Mouse (Mus musculus) heart, embryonic 11.5 days (tissue): ENCODE measurements at regions not wholly inside any gene's neighbourhood (a gene's known extent, or its start where the extent isn't known, plus 50 kb on each side); places are given as distances from the start of the nearest gene placed in this dataset.

Source experiments
- ATAC-seq: fragments of 200-750 bp; cut with Nextera tagmentation; replicated peaks from 2 replicates; pipeline ENCODE4 v1.8.0; 2017; ENCODE audit warnings: moderate library complexity; ENCODE audit not compliant: insufficient number of reproducible peaks, low FRiP score, low TSS enrichment
- H3K27ac ChIP-seq: fragments of 300-500 bp; sonication (generic); 2 replicates; pipeline ENCODE4 v1.5.1; 2014; ENCODE audit warnings: mild to moderate bottlenecking, low read depth, low read length
- H3K27me3 ChIP-seq: fragments of 300-500 bp; sonication (generic); 2 replicates; pipeline ENCODE4 v1.6.1; 2014; ENCODE audit warnings: mild to moderate bottlenecking, low read length, mixed read lengths; ENCODE audit not compliant: control insufficient read depth, insufficient read depth
- H3K36me3 ChIP-seq: fragments of 300-500 bp; sonication (generic); 2 replicates; pipeline ENCODE4 v1.6.1; 2014; ENCODE audit warnings: mild to moderate bottlenecking, low read length, moderate library complexity, mixed read lengths; ENCODE audit not compliant: control insufficient read depth, insufficient read depth
- H3K4me1 ChIP-seq: fragments of 300-500 bp; sonication (generic); 2 replicates; pipeline ENCODE4 v1.6.1; 2014; ENCODE audit warnings: low read length; ENCODE audit not compliant: control insufficient read depth, insufficient read depth
- H3K4me2 ChIP-seq: fragments of 300-500 bp; sonication (generic); 2 replicates; pipeline ENCODE4 v1.6.1; 2014; ENCODE audit warnings: mild to moderate bottlenecking, moderate library complexity
- H3K4me3 ChIP-seq: fragments of 300-500 bp; sonication (generic); 2 replicates; pipeline ENCODE4 v1.5.1; 2014; ENCODE audit warnings: low read depth, low read length
- H3K9ac ChIP-seq: fragments of 300-500 bp; sonication (generic); 2 replicates; pipeline ENCODE4 v1.6.1; 2014; ENCODE audit warnings: mild to moderate bottlenecking, low read depth, low read length, moderate library complexity
- H3K9me3 ChIP-seq: fragments of 300-500 bp; sonication (generic); replicated peaks from 2 replicates; pipeline ENCODE4 v1.6.1; 2016; ENCODE audit warnings: low read length; ENCODE audit not compliant: control insufficient read depth
- WGBS: fragments of 180-500 bp; shearing (Covaris S2); extraction: QIAGEN DNeasy Blood & Tissue Kit; methylation state at CpG from one replicate; pipeline ENCODE4 v1.1.7; 2014; ENCODE audit not compliant: insufficient replicate concordance; 5-methylcytosine and 5-hydroxymethylcytosine counted together

DNA sequence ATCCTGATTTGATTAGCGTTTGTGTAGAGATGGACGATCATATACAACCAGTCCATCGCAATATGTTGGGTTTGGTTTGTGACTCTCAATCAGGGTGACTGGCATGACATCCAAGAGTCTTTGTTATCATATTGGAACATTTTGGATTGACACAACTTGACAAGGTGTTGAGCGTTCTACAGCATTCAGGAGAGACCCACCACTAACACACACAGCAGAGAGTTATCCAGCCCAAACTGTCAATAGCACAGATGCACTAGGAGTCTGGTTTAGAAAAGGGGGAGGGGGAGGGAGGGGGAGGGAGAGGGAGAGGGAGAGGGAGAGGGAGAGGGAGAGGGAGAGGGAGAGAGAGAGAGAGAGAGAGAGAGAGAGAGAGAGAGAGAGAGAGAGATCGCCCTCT, 144.5 kb downstream of the Psat1 start:
- no peak overlapping the region for H3K4me2 ChIP-seq
- no peaks in the 10 kb centered on the region for H3K4me1 ChIP-seq
- no peak overlapping the region for H3K27ac ChIP-seq
- peaks cover 3% of the 10 kb centered on the region; the same call in 1 of the 2 replicates for H3K27me3 ChIP-seq
- H3K9ac ChIP-seq, result no peak overlapping the region
- H3K4me3 ChIP-seq, result no peak overlapping the region
- WGBS, result 59% methylated on average over 5 of the region's 5 CpGs
- ATAC-seq, result no peak
- H3K9me3 ChIP-seq, result no peaks in the 10 kb centered on the region
- no peaks in the 10 kb centered on the region for H3K36me3 ChIP-seq

DNA sequence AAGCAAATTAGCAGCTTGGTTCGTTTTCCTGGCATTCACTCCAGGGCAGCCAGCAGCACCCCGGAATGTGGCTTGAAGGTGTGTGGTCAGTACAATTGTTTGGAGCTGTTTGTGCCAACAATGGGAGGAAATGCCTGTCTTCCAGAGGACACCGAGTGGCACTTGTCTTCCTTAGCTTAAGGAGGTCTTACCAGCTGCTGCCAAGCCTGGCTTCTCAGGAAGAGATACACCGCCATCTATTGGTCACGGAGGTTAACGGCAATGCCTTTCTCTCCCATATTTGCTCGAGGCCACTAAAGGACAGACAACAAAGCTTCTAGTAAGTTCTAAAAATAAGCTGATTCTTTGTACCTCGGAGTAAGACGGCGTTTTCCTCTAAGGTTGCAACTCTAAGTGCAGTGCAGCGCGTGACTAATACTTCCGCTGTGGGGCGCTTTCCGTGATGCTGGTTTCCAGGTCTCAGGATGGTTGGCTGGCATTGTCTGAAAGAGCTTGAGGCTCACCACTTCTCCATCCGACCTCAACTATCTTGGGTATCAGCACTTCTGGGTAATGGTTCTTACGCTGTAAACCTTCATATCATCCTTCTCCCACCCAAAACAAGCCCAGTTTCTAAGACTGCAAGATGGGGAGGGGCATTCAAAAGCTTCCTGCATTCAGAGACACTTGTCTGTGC, 145.2 kb downstream of the Psat1 start:
- WGBS, result 2% methylated on average over 17 of the region's 17 CpGs
- peak overlapping the region; percentile 42 for H3K4me3 ChIP-seq
- H3K4me1 ChIP-seq, result no peaks in the 10 kb centered on the region
- H3K36me3 ChIP-seq, result no peaks in the 10 kb centered on the region
- H3K27me3 ChIP-seq, result peaks cover 3% of the 10 kb centered on the region; the same call in 1 of the 2 replicates
- H3K9me3 ChIP-seq, result no peaks in the 10 kb centered on the region
- no peak overlapping the region for H3K27ac ChIP-seq
- H3K9ac ChIP-seq, result no peak overlapping the region
- peak; percentile 57; the same call in 1 of the 2 replicates for ATAC-seq
- peak overlapping the region; percentile 72 for H3K4me2 ChIP-seq

GRCm38 (mm10) chr19:15800856-15801706, 146.1 kb downstream of the Psat1 start:
- no peak; the same call in 1 of the 2 replicates for ATAC-seq
- H3K4me3 ChIP-seq, result peak overlapping the region; percentile 42
- no peaks in the 10 kb centered on the region for H3K4me1 ChIP-seq
- H3K9ac ChIP-seq, result peak overlapping the region; percentile 23
- H3K36me3 ChIP-seq, result no peaks in the 10 kb centered on the region
- H3K27ac ChIP-seq, result no peak overlapping the region
- H3K9me3 ChIP-seq, result no peaks in the 10 kb centered on the region
- peaks cover 3% of the 10 kb centered on the region; the same call in 1 of the 2 replicates for H3K27me3 ChIP-seq
- 23% methylated on average over 16 of the region's 16 CpGs for WGBS
- peak overlapping the region; percentile 72 for H3K4me2 ChIP-seq

DNA sequence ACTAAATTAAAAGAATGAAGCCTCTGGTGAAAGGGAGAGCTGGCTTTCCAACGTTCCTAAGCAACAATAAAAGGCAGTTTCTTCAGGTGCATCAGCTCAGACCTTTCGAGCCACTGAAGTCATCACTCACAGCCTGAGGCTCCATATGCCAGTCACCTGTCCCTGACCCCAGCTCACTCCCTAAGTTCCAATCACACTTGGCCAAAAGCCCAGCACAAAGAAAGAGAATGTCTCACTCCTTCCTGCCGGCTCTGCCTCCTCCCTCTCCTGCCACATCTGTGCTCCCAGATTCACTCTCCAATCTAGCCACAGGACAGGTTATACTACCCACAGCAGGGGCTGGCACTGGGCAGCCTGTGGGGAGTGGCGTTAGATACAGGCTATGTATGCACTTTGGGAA, 150.7 kb downstream of the Psat1 start:
- 43% methylated on average over 4 of the region's 4 CpGs for WGBS
- no peak overlapping the region for H3K9ac ChIP-seq
- no peaks in the 10 kb centered on the region for H3K27me3 ChIP-seq
- no peak overlapping the region for H3K4me3 ChIP-seq
- no peaks in the 10 kb centered on the region for H3K9me3 ChIP-seq
- ATAC-seq, result no peak
- H3K36me3 ChIP-seq, result no peaks in the 10 kb centered on the region
- H3K27ac ChIP-seq, result no peak overlapping the region
- H3K4me2 ChIP-seq, result no peak overlapping the region
- H3K4me1 ChIP-seq, result no peaks in the 10 kb centered on the region

- H3K27ac ChIP-seq, result no peak overlapping the region
- ATAC-seq, result no peak
- 76% methylated on average over 4 of the region's 4 CpGs for WGBS
- no peaks in the 10 kb centered on the region for H3K4me1 ChIP-seq
- no peak overlapping the region for H3K4me3 ChIP-seq
- H3K36me3 ChIP-seq, result no peaks in the 10 kb centered on the region
- H3K4me2 ChIP-seq, result no peak overlapping the region
- no peak overlapping the region for H3K9ac ChIP-seq
- H3K9me3 ChIP-seq, result no peaks in the 10 kb centered on the region
- no peaks in the 10 kb centered on the region for H3K27me3 ChIP-seq
These were observed 155.2 kb downstream of the Psat1 start for GRCm38 (mm10) chr19:15791942-15792341.

DNA sequence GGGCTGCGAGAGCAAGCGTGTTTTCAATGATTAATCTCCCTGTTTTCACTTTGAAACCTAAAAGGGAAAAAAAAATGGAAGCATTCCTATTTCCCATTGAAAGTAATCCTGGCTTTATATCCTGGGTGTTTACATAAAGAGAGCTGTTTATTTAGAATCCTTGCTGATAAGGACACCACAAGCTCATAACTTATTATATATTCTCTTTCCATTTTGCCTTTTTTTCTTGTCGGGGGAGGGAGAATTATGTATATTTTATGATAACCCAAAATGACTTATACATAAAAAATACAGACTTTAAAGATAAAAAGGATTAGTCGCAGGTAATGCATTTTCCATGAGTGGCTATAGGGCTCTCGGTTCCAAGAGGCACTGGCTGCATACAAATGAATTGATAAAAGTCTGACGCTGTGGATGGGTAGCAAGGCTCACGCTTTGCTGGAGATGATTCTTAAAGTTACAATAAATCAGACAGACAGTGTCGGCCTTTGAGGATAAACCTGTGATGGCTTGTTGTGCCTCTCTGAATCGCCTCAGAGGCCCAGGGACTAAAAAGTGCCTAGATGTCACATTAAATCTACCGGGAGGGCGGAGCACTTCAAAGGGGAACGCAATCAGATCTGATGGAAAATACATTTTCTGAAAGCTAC, 155.7 kb downstream of the Psat1 start:
- WGBS, result 51% methylated on average over 12 of the region's 12 CpGs
- Histone ChIP-seq H3K4me2 (peak overlapping the region; percentile 46), H3K4me3 (no peak overlapping the region), H3K27me3 (no peaks in the 10 kb centered on the region), H3K27ac (no peak overlapping the region), H3K9ac (no peak overlapping the region), H3K36me3 (no peaks in the 10 kb centered on the region), H3K9me3 (no peaks in the 10 kb centered on the region), H3K4me1 (no peaks in the 10 kb centered on the region)
- no peak for ATAC-seq

- H3K27me3 ChIP-seq, result no peaks in the 10 kb centered on the region
- no peaks in the 10 kb centered on the region for H3K9me3 ChIP-seq
- H3K27ac ChIP-seq, result no peak overlapping the region
- ATAC-seq, result no peak
- no peaks in the 10 kb centered on the region for H3K36me3 ChIP-seq
- H3K4me3 ChIP-seq, result no peak overlapping the region
- H3K4me2 ChIP-seq, result peak overlapping the region; percentile 46
- no peak overlapping the region for H3K9ac ChIP-seq
- WGBS, result 31% methylated on average over 13 of the region's 13 CpGs
- no peaks in the 10 kb centered on the region for H3K4me1 ChIP-seq
These were observed 156.4 kb downstream of the Psat1 start for GRCm38 (mm10) chr19:15790620-15791263.

- Histone ChIP-seq H3K27ac (no peak overlapping the region), H3K9ac (no peak overlapping the region), H3K4me3 (no peak overlapping the region), H3K4me2 (no peak overlapping the region), H3K4me1 (no peaks in the 10 kb centered on the region), H3K36me3 (no peaks in the 10 kb centered on the region), H3K27me3 (no peaks in the 10 kb centered on the region), H3K9me3 (no peaks in the 10 kb centered on the region)
- ATAC-seq, result no peak
- WGBS, result 67% methylated on average over 5 of the region's 5 CpGs
These were observed 157.4 kb downstream of the Psat1 start for GRCm38 (mm10) chr19:15789741-15790140.
